Mouse (Mus musculus) MEL (cell line): ENCODE data around the gene H2-Ob. TPM values are rescaled to one million over a fixed set of nuclear protein-coding genes. Genes with fewer than 3 reads are reported as not detected.

ENCODE experiments used
- DNase-seq: peaks from one replicate; pipeline ENCODE4 v3.0.0; 2011; ENCODE audit warnings: low read depth, low spot score
- H3K27ac ChIP-seq: 2 replicates; pipeline ENCODE4 v1.5.1; 2012; ENCODE audit warnings: low read depth, mild to moderate bottlenecking, control low read depth, low read length, moderate library complexity; ENCODE audit not compliant: control insufficient read depth
- H3K27me3 ChIP-seq, 2 experiments: fragments of 150-350 bp in 1 of 2; sonication (generic) in 1 of 2; 2 replicates each; pipeline ENCODE4 v1.6.1; 2012; ENCODE audit warnings: low read length in 2 of 2, mild to moderate bottlenecking in 2 of 2, improper control_type of control experiment in 1 of 2, moderate library complexity in 1 of 2; ENCODE audit not compliant: insufficient read depth in 2 of 2, control insufficient read depth in 1 of 2
- H3K36me3 ChIP-seq, 2 experiments: 2 replicates each; pipeline ENCODE4 v1.6.1; 2012 to 2014; ENCODE audit warnings: low read length in 2 of 2, improper control_type of control experiment in 1 of 2, inconsistent platforms in 1 of 2, mild to moderate bottlenecking in 1 of 2; ENCODE audit not compliant: insufficient read depth in 2 of 2, control insufficient read depth in 1 of 2
- H3K4me1 ChIP-seq, 2 experiments: fragments of 150-350 bp in 1 of 2; sonication (generic) in 1 of 2; 2 replicates each; pipeline ENCODE4 v1.6.1; 2012; ENCODE audit warnings: low read length in 2 of 2, improper control_type of control experiment in 1 of 2, mild to moderate bottlenecking in 1 of 2; ENCODE audit not compliant: insufficient read depth in 2 of 2, control insufficient read depth in 1 of 2
- H3K4me3 ChIP-seq, 2 experiments: fragments of 150-350 bp in 1 of 2; sonication (generic) in 1 of 2; 2 replicates each; pipeline ENCODE4 v1.5.1; 2012; ENCODE audit warnings: low read depth in 2 of 2, low read length in 2 of 2, mild to moderate bottlenecking in 2 of 2, moderate library complexity in 2 of 2, control low read depth in 1 of 2, improper control_type of control experiment in 1 of 2; ENCODE audit not compliant: control insufficient read depth in 1 of 2, insufficient read depth in 1 of 2
- H3K79me2 ChIP-seq: 2 replicates; pipeline ENCODE4 v1.6.1; 2012; ENCODE audit warnings: mild to moderate bottlenecking, low read length, moderate library complexity; ENCODE audit not compliant: control insufficient read depth, poor library complexity, insufficient read depth
- H3K9ac ChIP-seq: 2 replicates; pipeline ENCODE4 v1.6.1; 2012; ENCODE audit warnings: low read depth, mild to moderate bottlenecking, control low read depth, low read length, moderate library complexity; ENCODE audit not compliant: control insufficient read depth, poor library complexity, severe bottlenecking
- H3K9me3 ChIP-seq: fragments of 150-350 bp; sonication (generic); replicated peaks from 2 replicates; pipeline ENCODE4 v1.6.1; 2012; ENCODE audit warnings: mild to moderate bottlenecking, low read length, improper control_type of control experiment, moderate library complexity; ENCODE audit not compliant: insufficient read depth
- CHD2 ChIP-seq: IDR thresholded peaks from 2 replicates; pipeline ENCODE4 v1.6.1; 2011; ENCODE audit warnings: low read length, improper control_type of control experiment
- CTCF ChIP-seq, 3 experiments: IDR thresholded peaks in 2 of 3; conservative IDR thresholded peaks in 1 of 3; 2 replicates each; pipeline ENCODE4 v1.5.1; 2011 to 2012; ENCODE audit warnings: low read length in 3 of 3, low read depth in 2 of 3, mild to moderate bottlenecking in 2 of 3, improper control_type of control experiment in 1 of 3, inconsistent platforms in 1 of 3, mixed read lengths in 1 of 3, moderate library complexity in 1 of 3; ENCODE audit not compliant: control insufficient read depth in 1 of 3, insufficient read depth in 1 of 3, poor library complexity in 1 of 3, severe bottlenecking in 1 of 3
- E2F4 ChIP-seq: IDR thresholded peaks from 2 replicates; pipeline ENCODE4 v1.6.1; 2011; ENCODE audit warnings: low read depth, low read length, improper control_type of control experiment, borderline replicate concordance
- GATA1 ChIP-seq: IDR thresholded peaks from 2 replicates; pipeline ENCODE4 v1.6.1; 2011; ENCODE audit warnings: low read depth, low read length, improper control_type of control experiment
- MAX ChIP-seq: IDR thresholded peaks from 2 replicates; pipeline ENCODE4 v1.6.1; 2011; ENCODE audit warnings: low read length, improper control_type of control experiment
- MAZ ChIP-seq: IDR thresholded peaks from 2 replicates; pipeline ENCODE4 v1.6.1; 2012; ENCODE audit warnings: low read depth, mild to moderate bottlenecking, inconsistent platforms, low read length, improper control_type of control experiment
- NRF1 ChIP-seq: IDR thresholded peaks from 2 replicates; pipeline ENCODE4 v1.6.1; 2014; ENCODE audit warnings: low read depth, mild to moderate bottlenecking, inconsistent platforms, low read length, improper control_type of control experiment, moderate library complexity; ENCODE audit not compliant: poor library complexity, insufficient read depth, severe bottlenecking
- POLR2AphosphoS5 ChIP-seq: IDR thresholded peaks from 2 replicates; pipeline ENCODE4 v1.6.1; 2012; ENCODE audit warnings: low read depth, borderline replicate concordance, mild to moderate bottlenecking, inconsistent platforms, low read length, moderate library complexity, mixed read lengths
- RCOR1 ChIP-seq: IDR thresholded peaks from 2 replicates; pipeline ENCODE4 v1.6.1; 2012; ENCODE audit warnings: low read depth, mild to moderate bottlenecking, inconsistent platforms, low read length, improper control_type of control experiment
- TBP ChIP-seq: IDR thresholded peaks from 2 replicates; pipeline ENCODE4 v1.8.0; 2011; ENCODE audit warnings: low read depth, low read length, improper control_type of control experiment
- UBTF ChIP-seq: IDR thresholded peaks from 2 replicates; pipeline ENCODE4 v1.6.1; 2012; ENCODE audit warnings: low read depth, mild to moderate bottlenecking, inconsistent platforms, low read length, improper control_type of control experiment, moderate library complexity, borderline replicate concordance; ENCODE audit not compliant: insufficient read depth
- USF1 ChIP-seq: IDR thresholded peaks from 2 replicates; pipeline ENCODE4 v1.6.1; 2014; ENCODE audit warnings: low read depth, mild to moderate bottlenecking, inconsistent platforms, low read length, improper control_type of control experiment, moderate library complexity
- USF2 ChIP-seq, 2 experiments: IDR thresholded peaks; 2 replicates each; pipeline ENCODE4 v1.6.1; 2011 to 2012; ENCODE audit warnings: improper control_type of control experiment in 2 of 2, low read length in 2 of 2, borderline replicate concordance in 1 of 2, inconsistent platforms in 1 of 2, low read depth in 1 of 2, mild to moderate bottlenecking in 1 of 2; ENCODE audit not compliant: insufficient read depth in 1 of 2
- ZC3H11A ChIP-seq: IDR thresholded peaks from 2 replicates; pipeline ENCODE4 v1.6.1; 2012; ENCODE audit warnings: low read depth, mild to moderate bottlenecking, inconsistent platforms, low read length, improper control_type of control experiment
- polyA plus RNA-seq, 2 experiments: library from polyadenylated mRNA; stranded (reverse) in 1 of 2; unstranded in 1 of 2; fragments of >175 nt in 1 of 2; fragments of >200 nt in 1 of 2; gene quantifications; 2 replicates each; pipeline versions ENCODE4 v1.2.1 to v1.2.4; 2012; ENCODE audit warnings: low replicate concordance in 2 of 2, low read depth in 1 of 2; ENCODE audit not compliant: insufficient read length in 2 of 2, insufficient read depth in 1 of 2, missing spikeins in 1 of 2
- total RNA-seq: library from RNA; depleted of rRNA; stranded (reverse); fragments of 300-350 nt; gene quantifications from 2 replicates; pipeline ENCODE4 v1.2.3, GENCODE M21; 2012; rRNA removed

The H2-Ob gene
- total and polyA plus RNA-seq, 3 experiments = 0.81 to 2.0 TPM; not detected in 1

- no peak overlapping the region for H3K27ac ChIP-seq
- H3K27me3 ChIP-seq = no peaks in the 10 kb centered on the region; a peak in 2 of 4 replicates
- no peak overlapping the region for H3K9ac ChIP-seq
- no peaks in the 10 kb centered on the region for H3K79me2 ChIP-seq
- H3K9me3 ChIP-seq = no peaks in the 10 kb centered on the region
- DNase-seq = no peak
- TF ChIP-seq POLR2AphosphoS5 (no peak), CHD2 (no peak), USF2 (IDR thresholded peaks at IDR 0.05; ENCODE audit: borderline replicate concordance in 1 of 2, insufficient read depth in 1 of 2, low read depth in 1 of 2, low read length in 2 of 2) (no peak), USF1 (no peak), MAZ (no peak), GATA1 (no peak), CTCF (IDR thresholded peaks at IDR 0.05 in 2 of 3, conservative IDR thresholded peaks at IDR 0.05 in 1 of 3; ENCODE audit: control insufficient read depth in 1 of 3, insufficient read depth in 1 of 3, low read depth in 2 of 3, low read length in 3 of 3, poor library complexity in 1 of 3, severe bottlenecking in 1 of 3) (no peak), ZC3H11A (no peak), TBP (no peak), E2F4 (no peak), RCOR1 (no peak), UBTF (no peak), MAX (no peak), NRF1 (no peak)
- no peaks in the 10 kb centered on the region for H3K36me3 ChIP-seq
- H3K4me1 ChIP-seq = no peaks in the 10 kb centered on the region; a peak in 1 of 4 replicates
- H3K4me3 ChIP-seq = no peak overlapping the region
These were observed 65.1 kb downstream of the H2-Ob start for GRCm38 (mm10) chr17:34303789-34304188.

Other genes with a start within 250 kb of the H2-Ob start
- 81.1 and 87.9 TPM in 2 replicates for gene H2-K1, start 238.6 kb upstream of the H2-Ob start, total RNA-seq
- gene H2-K1, start 238.6 kb upstream of the H2-Ob start, polyA plus RNA-seq = 100 to 1,000 TPM in 1 of 2 experiments, not detected in 1; 113 TPM
- gene Ring1, start 214.2 kb upstream of the H2-Ob start, total RNA-seq = 12.4 and 18.3 TPM in 2 replicates
- 10 to 100 TPM in 1 of 2 experiments, not detected in 1; 28.4 TPM for gene Ring1, start 214.2 kb upstream of the H2-Ob start, polyA plus RNA-seq
- gene H2-Ke6, start 210.8 kb upstream of the H2-Ob start, total RNA-seq = 19.6 and 24.1 TPM in 2 replicates
- gene H2-Ke6, start 210.8 kb upstream of the H2-Ob start, polyA plus RNA-seq = 10 to 100 TPM in 1 of 2 experiments, not detected in 1; 34.4 TPM
- gene Slc39a7, start 207.2 kb upstream of the H2-Ob start, total RNA-seq = 125 and 152 TPM in 2 replicates
- 100 to 1,000 TPM in 1 of 2 experiments, not detected in 1; 150 TPM for gene Slc39a7, start 207.2 kb upstream of the H2-Ob start, polyA plus RNA-seq
- gene Rxrb, start 207.1 kb upstream of the H2-Ob start, total RNA-seq = 37.2 and 37.6 TPM in 2 replicates
- gene Rxrb, start 207.1 kb upstream of the H2-Ob start, polyA plus RNA-seq = 10 to 100 TPM in 1 of 2 experiments, not detected in 1; 63.4 TPM
- gene Col11a2, start 199.5 kb upstream of the H2-Ob start, total RNA-seq = 4.6 and 4.8 TPM in 2 replicates
- gene Col11a2, start 199.5 kb upstream of the H2-Ob start, polyA plus RNA-seq = 10 to 100 TPM in 1 of 2 experiments, not detected in 1; 14.5 TPM
- 2.2 and 2.6 TPM in 2 replicates for gene H2-Oa, start 146.6 kb upstream of the H2-Ob start, total RNA-seq
- 1 to 10 TPM in 1 of 2 experiments, not detected in 1; 3.9 TPM for gene H2-Oa, start 146.6 kb upstream of the H2-Ob start, polyA plus RNA-seq
- 26.1 and 38.3 TPM in 2 replicates for gene H2-DMa, start 119.4 kb upstream of the H2-Ob start, total RNA-seq
- gene H2-DMa, start 119.4 kb upstream of the H2-Ob start, polyA plus RNA-seq = 10 to 100 TPM in 1 of 2 experiments, not detected in 1; 38.7 TPM
- gene Brd2, start 116.3 kb upstream of the H2-Ob start, total RNA-seq = 97.2 and 99.5 TPM in 2 replicates
- 100 to 1,000 TPM; 189 to 252 TPM for gene Brd2, start 116.3 kb upstream of the H2-Ob start, polyA plus RNA-seq
- gene H2-DMb2, start 95.6 kb upstream of the H2-Ob start, total RNA-seq = 0.77 and 0.82 TPM in 2 replicates
- 1 to 10 TPM in 1 of 2 experiments, not detected in 1; 1.5 TPM for gene H2-DMb2, start 95.6 kb upstream of the H2-Ob start, polyA plus RNA-seq
- not detected in 2 replicates for gene H2-DMb1, start 85.8 kb upstream of the H2-Ob start, total RNA-seq
- gene H2-DMb1, start 85.8 kb upstream of the H2-Ob start, polyA plus RNA-seq = under 1 TPM in 1 of 2 experiments, not detected in 1; 0.67 TPM
- gene Tap1, start 51.4 kb upstream of the H2-Ob start, total RNA-seq = 24.6 and 30.7 TPM in 2 replicates
- 10 to 100 TPM in 1 of 2 experiments, not detected in 1; 46.6 TPM for gene Tap1, start 51.4 kb upstream of the H2-Ob start, polyA plus RNA-seq
- gene Psmb9, start 51.1 kb upstream of the H2-Ob start, total RNA-seq = 23.3 and 24.9 TPM in 2 replicates
- gene Psmb9, start 51.1 kb upstream of the H2-Ob start, polyA plus RNA-seq = 10 to 100 TPM in 1 of 2 experiments, not detected in 1; 14.7 TPM
- 129 and 144 TPM in 2 replicates for gene Psmb8, start 41.2 kb upstream of the H2-Ob start, total RNA-seq
- gene Psmb8, start 41.2 kb upstream of the H2-Ob start, polyA plus RNA-seq = 100 to 1,000 TPM in 1 of 2 experiments, not detected in 1; 133 TPM
- 40.3 and 48.5 TPM in 2 replicates for gene Tap2, start 35.4 kb upstream of the H2-Ob start, total RNA-seq
- gene Tap2, start 35.4 kb upstream of the H2-Ob start, polyA plus RNA-seq = 10 to 100 TPM in 1 of 2 experiments, not detected in 1; 63.0 TPM
- not detected in 2 replicates for gene H2-Ab1, start 18.8 kb downstream of the H2-Ob start, total RNA-seq
- gene H2-Ab1, start 18.8 kb downstream of the H2-Ob start, polyA plus RNA-seq = not detected
- gene H2-Aa, start 48.9 kb downstream of the H2-Ob start, total RNA-seq = not detected in 2 replicates
- gene H2-Aa, start 48.9 kb downstream of the H2-Ob start, polyA plus RNA-seq = not detected
- 0.15 TPM in 1 of 2 replicates, not detected in the other for gene H2-Eb1, start 67.0 kb downstream of the H2-Ob start, total RNA-seq
- under 1 TPM in 1 of 2 experiments, not detected in 1; 0.07 TPM for gene H2-Eb1, start 67.0 kb downstream of the H2-Ob start, polyA plus RNA-seq
- not detected in 2 replicates for gene H2-Eb2, start 86.8 kb downstream of the H2-Ob start, total RNA-seq
- not detected for gene H2-Eb2, start 86.8 kb downstream of the H2-Ob start, polyA plus RNA-seq
- gene Btnl2, start 115.9 kb downstream of the H2-Ob start, total RNA-seq = not detected in 2 replicates
- gene Btnl2, start 115.9 kb downstream of the H2-Ob start, polyA plus RNA-seq = not detected
- not detected in 2 replicates for gene Btnl1, start 138.2 kb downstream of the H2-Ob start, total RNA-seq
- under 1 TPM in 1 of 2 experiments, not detected in 1; 0.17 TPM for gene Btnl1, start 138.2 kb downstream of the H2-Ob start, polyA plus RNA-seq
- not detected in 2 replicates for gene BC051142, start 159.9 kb downstream of the H2-Ob start, total RNA-seq
- under 1 TPM in 1 of 2 experiments, not detected in 1; 0.06 TPM for gene BC051142, start 159.9 kb downstream of the H2-Ob start, polyA plus RNA-seq
- not detected in 2 replicates for gene Btnl4, start 238.4 kb downstream of the H2-Ob start, total RNA-seq
- gene Btnl4, start 238.4 kb downstream of the H2-Ob start, polyA plus RNA-seq = not detected